Mouse (Mus musculus): ENCODE measurements at regions not wholly inside any gene's neighbourhood (a gene's known extent, or its start where the extent isn't known, plus 50 kb on each side); places are given as distances from the start of the nearest gene placed in this dataset.

- TF ChIP-seq CTCF (IDR thresholded peaks at IDR 0.05; ENCODE audit: low read depth, low read length) (no peak), POLR2A (IDR thresholded peaks at IDR 0.05; ENCODE audit: extremely low read depth, insufficient read depth, low read length) (no peak)
Measured at GRCm38 (mm10) chr3:146353961-146354360, 50.5 kb upstream of the Ssx2ip start.

All from liver, adult 2 months (tissue).